Comparison of ENCODE assay signal across 19 mouse cellular contexts in the genomic region with DNA sequence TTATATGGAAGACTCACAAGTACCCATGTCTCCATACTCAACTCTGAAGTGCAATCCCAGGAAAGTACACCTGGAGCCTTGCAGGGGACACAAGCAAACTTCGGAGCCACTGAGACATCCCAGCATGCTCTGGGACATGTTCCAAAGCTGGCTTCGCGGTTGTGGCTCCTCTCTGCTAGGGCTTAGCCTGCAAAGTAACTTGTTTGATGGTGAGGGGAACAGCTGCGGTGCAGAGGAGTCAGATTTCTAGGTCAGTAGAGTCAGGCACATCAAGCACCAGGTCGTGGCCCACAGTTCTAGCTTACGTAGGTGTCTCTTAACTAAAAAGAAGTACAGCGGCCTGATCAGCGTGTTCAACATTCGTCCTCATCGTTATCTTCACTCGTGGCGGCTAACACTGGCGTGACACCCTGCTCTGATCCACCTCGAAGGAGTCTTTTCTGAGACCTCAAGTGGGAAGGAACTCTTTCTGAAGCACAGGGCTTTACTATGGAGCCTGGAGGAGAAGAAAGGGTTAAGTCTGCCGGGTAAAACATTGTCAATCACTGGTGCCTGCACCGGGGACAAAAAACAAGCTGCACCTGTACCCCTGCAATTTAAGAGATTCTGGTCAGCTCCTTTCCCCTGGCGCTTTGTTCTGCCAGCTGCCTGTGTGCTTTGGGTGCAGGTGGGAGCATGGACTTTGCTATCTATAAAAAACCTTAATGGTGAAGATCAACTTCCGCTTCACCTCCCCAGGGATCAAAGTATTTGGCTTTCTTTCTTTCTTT.
DNase-seq lines count a peak whose midpoint lies in the region; ATAC-seq and TF ChIP-seq lines count a peak whose summit lies in the region.
"Had no signal": no experiment of that assay in that cellular context is flagged by ENCODE, and none has a peak within 500 bp of the region (broad histone marks: within the 10 kb centered on the region; RNA-seq: fewer than 3 reads in every experiment).

No protein-coding gene starts in this region.

- peak overlapping the region; percentile 77 for H3K27ac ChIP-seq in liver, postnatal 0 days (ENCODE audit: low read depth)
- H3K27ac ChIP-seq in bone marrow, adult 2 months (ENCODE audit: control insufficient read depth, insufficient read depth, low read depth, low read length, poor library complexity) = peak overlapping the region; percentile 82
- H3K27ac ChIP-seq in stomach, embryonic 14.5 days (ENCODE audit: low read length) = 0 out of 2 replicates have a peak overlapping the region, but pooled peaks have one; percentile 16
- H3K27ac ChIP-seq in layer of hippocampus, adult 2 months = no peak overlapping the region
- H3K27ac ChIP-seq: embryonic facial prominence, embryonic 12.5 days; forebrain, embryonic 13.5 days; hindbrain, embryonic 14.5 days; liver, embryonic 12.5 days; midbrain, embryonic 10.5 days had no signal

- TF ChIP-seq EP300 in liver, postnatal 0 days (IDR thresholded peaks at IDR 0.05; ENCODE audit: low read depth) = no peak

- peak; percentile 33; the same call in 1 of the 2 replicates for ATAC-seq in liver, postnatal 0 days
- no peak for ATAC-seq in stomach, embryonic 14.5 days (ENCODE audit: insufficient number of reproducible peaks, insufficient read depth, low FRiP score, low read depth)
- ATAC-seq: forebrain, embryonic 13.5 days; liver, embryonic 12.5 days had no signal

- TF ChIP-seq CTCF in liver, postnatal 0 days (IDR thresholded peaks at IDR 0.05; ENCODE audit: low read depth) = no peak
- no peak for TF ChIP-seq CTCF in bone marrow, adult 2 months (IDR thresholded peaks at IDR 0.05; ENCODE audit: control insufficient read depth, insufficient read depth, low read length)
- TF ChIP-seq CTCF in layer of hippocampus, adult 2 months (conservative IDR thresholded peaks at IDR 0.05) = no peak

- H3K9me3 ChIP-seq in liver, postnatal 0 days (ENCODE audit: low read length) = no peaks in the 10 kb centered on the region
- H3K9me3 ChIP-seq in stomach, embryonic 14.5 days (ENCODE audit: control insufficient read depth, low read depth, low read length) = no peaks in the 10 kb centered on the region
- H3K9me3 ChIP-seq: embryonic facial prominence, embryonic 12.5 days; forebrain, embryonic 13.5 days; liver, embryonic 12.5 days had no signal

- DNase-seq in liver, postnatal 0 days = peak; percentile 36
- DNase-seq in liver = no peak
- peak; percentile 83 for DNase-seq in thymus, postnatal 4 days
- no peak for DNase-seq in ovary, adult 18-20 months (ENCODE audit: low spot score)
- DNase-seq in layer of hippocampus, adult 2 months (ENCODE audit: low spot score in 2 of 2) = no peak
- DNase-seq: adrenal gland, adult 2 months; cerebellum, postnatal 14 days; gastrocnemius, postnatal 14 days; kidney, postnatal 25 days; lung, postnatal 14 days; spleen, adult 18-20 months had no signal

- no peaks in the 10 kb centered on the region for H3K27me3 ChIP-seq in liver, postnatal 0 days (ENCODE audit: insufficient read depth, low read length)
- no peaks in the 10 kb centered on the region for H3K27me3 ChIP-seq in stomach, embryonic 14.5 days (ENCODE audit: control insufficient read depth, insufficient read depth, low read length)
- H3K27me3 ChIP-seq: embryonic facial prominence, embryonic 12.5 days; liver, embryonic 12.5 days had no signal

- H3K9ac ChIP-seq in liver, postnatal 0 days (replicated peaks) = no peak overlapping the region
- no peak overlapping the region for H3K9ac ChIP-seq in stomach, embryonic 14.5 days (replicated peaks; ENCODE audit: low read depth, low read length)
- H3K9ac ChIP-seq: embryonic facial prominence, embryonic 12.5 days; forebrain, embryonic 13.5 days; hindbrain, embryonic 14.5 days; liver, embryonic 12.5 days had no signal

- 50% methylated on average over 18 of the region's 18 CpGs for WGBS in liver, postnatal 0 days (ENCODE audit: insufficient replicate concordance)
- 53% methylated on average over 18 of the region's 18 CpGs for WGBS in bone marrow, adult 2 months
- WGBS in stomach, embryonic 14.5 days = 42% methylated on average over 18 of the region's 18 CpGs

- H3K4me1 ChIP-seq in liver, postnatal 0 days (ENCODE audit: insufficient read depth) = peaks cover 2% of the 10 kb centered on the region; the same call in 1 of the 2 replicates
- no peaks in the 10 kb centered on the region; the same call in 1 of the 2 replicates for H3K4me1 ChIP-seq in bone marrow, adult 2 months (ENCODE audit: control insufficient read depth, insufficient read depth, low read length)
- peaks cover 6% of the 10 kb centered on the region; the same call in 1 of the 2 replicates for H3K4me1 ChIP-seq in stomach, embryonic 14.5 days (ENCODE audit: control insufficient read depth, insufficient read depth, low read length)
- H3K4me1 ChIP-seq: liver, embryonic 12.5 days had no signal

- no peak overlapping the region for H3K4me2 ChIP-seq in liver, postnatal 0 days (ENCODE audit: low read depth, low read length)
- H3K4me2 ChIP-seq in stomach, embryonic 14.5 days (replicated peaks; ENCODE audit: low read depth, low read length) = no peak overlapping the region
- H3K4me2 ChIP-seq: embryonic facial prominence, embryonic 12.5 days; forebrain, embryonic 13.5 days; hindbrain, embryonic 14.5 days; liver, embryonic 12.5 days had no signal

- TF ChIP-seq POLR2A in bone marrow, adult 2 months (IDR thresholded peaks at IDR 0.05; ENCODE audit: borderline replicate concordance, control insufficient read depth, low read depth, low read length) = no peak

- H3K36me3 ChIP-seq in liver, postnatal 0 days (replicated peaks; ENCODE audit: insufficient read depth, low read length) = no peaks in the 10 kb centered on the region
- H3K36me3 ChIP-seq in stomach, embryonic 14.5 days (ENCODE audit: control insufficient read depth, insufficient read depth, low read length) = no peaks in the 10 kb centered on the region
- H3K36me3 ChIP-seq: embryonic facial prominence, embryonic 12.5 days; liver, embryonic 12.5 days; midbrain, embryonic 10.5 days had no signal

- H3K4me3 ChIP-seq in liver, postnatal 0 days (ENCODE audit: low read depth, low read length) = no peak overlapping the region
- H3K4me3 ChIP-seq in bone marrow, adult 2 months (replicated peaks; ENCODE audit: control insufficient read depth, low read depth, low read length) = no peak overlapping the region
- no peak overlapping the region for H3K4me3 ChIP-seq in stomach, embryonic 14.5 days (ENCODE audit: low read depth, low read length)
- no peak overlapping the region for H3K4me3 ChIP-seq in layer of hippocampus, adult 2 months
- H3K4me3 ChIP-seq: embryonic facial prominence, embryonic 12.5 days; forebrain, embryonic 13.5 days; liver, embryonic 12.5 days; midbrain, embryonic 10.5 days; myocyte had no signal

Comparison
In these comparisons a context has a peak if more than half of its experiments do, and no peak if none do; other contexts are left out.
1. DNase-seq: peak in liver, postnatal 0 days (single experiment) and thymus, postnatal 4 days (single experiment); none in liver (single experiment), ovary, adult 18-20 months (single experiment) and layer of hippocampus, adult 2 months (0 of 2).